Mouse (Mus musculus) lung, postnatal 4 days (tissue): ENCODE data around the gene Hdac11.

ENCODE experiments used
- DNase-seq, 2 experiments: peaks; one replicate each; pipeline ENCODE4 v3.0.0; 2021

Hdac11 gene

GRCm38 (mm10) chr6:91171396-91171895, 15.0 kb downstream of the Hdac11 start:
- no peak for DNase-seq

- DNase-seq: no peak
Observed at GRCm38 (mm10) chr6:91172381-91172780, 15.9 kb downstream of the Hdac11 start.

GRCm38 (mm10) chr6:91173221-91173880, 16.9 kb downstream of the Hdac11 start:
- peak; percentile 63 to 76 for DNase-seq

- DNase-seq: no peak
Observed at GRCm38 (mm10) chr6:91174211-91174610, 17.7 kb downstream of the Hdac11 start.

- no peak for DNase-seq
Observed at GRCm38 (mm10) chr6:91180767-91181171, 24.3 kb downstream of the Hdac11 start.

GRCm38 (mm10) chr6:91181320-91181719, 24.9 kb downstream of the Hdac11 start:
- DNase-seq: peak; percentile 53 to 83

GRCm38 (mm10) chr6:91182075-91182490, 25.6 kb downstream of the Hdac11 start:
- no peak for DNase-seq

GRCm38 (mm10) chr6:91183041-91183440, 26.6 kb downstream of the Hdac11 start:
- peak in 1 of 2 experiments; percentile 21 for DNase-seq

GRCm38 (mm10) chr6:91183980-91184379, 27.5 kb downstream of the Hdac11 start:
- DNase-seq: peak in 1 of 2 experiments; percentile 44

- DNase-seq: no peak
Observed at GRCm38 (mm10) chr6:91184776-91185175, 28.3 kb downstream of the Hdac11 start.

GRCm38 (mm10) chr6:91185502-91185901, 29.0 kb downstream of the Hdac11 start:
- no peak for DNase-seq

- peak in 1 of 2 experiments; percentile 28 for DNase-seq
Observed at GRCm38 (mm10) chr6:91186161-91186931, 29.9 kb downstream of the Hdac11 start.

- DNase-seq: no peak
Observed at GRCm38 (mm10) chr6:91186934-91187333, 30.5 kb downstream of the Hdac11 start.

- DNase-seq: no peak
Observed at GRCm38 (mm10) chr6:91187871-91188270, 31.4 kb downstream of the Hdac11 start.

GRCm38 (mm10) chr6:91189971-91190370, 33.5 kb downstream of the Hdac11 start:
- no peak for DNase-seq

- no peak for DNase-seq
Observed at GRCm38 (mm10) chr6:91191465-91191864, 35.0 kb downstream of the Hdac11 start.

GRCm38 (mm10) chr6:91192421-91192820, 36.0 kb downstream of the Hdac11 start:
- no peak for DNase-seq

GRCm38 (mm10) chr6:91192851-91193545, 36.5 kb downstream of the Hdac11 start:
- DNase-seq: no peak

GRCm38 (mm10) chr6:91198456-91198855, 42.0 kb downstream of the Hdac11 start:
- no peak for DNase-seq

GRCm38 (mm10) chr6:91200429-91201188, 44.1 kb downstream of the Hdac11 start:
- DNase-seq: no peak

GRCm38 (mm10) chr6:91201881-91202341, 45.4 kb downstream of the Hdac11 start:
- no peak for DNase-seq

- no peak for DNase-seq
Observed at GRCm38 (mm10) chr6:91202571-91202970, 46.1 kb downstream of the Hdac11 start.
